Mouse (Mus musculus) liver, embryonic 16.5 days (tissue): ENCODE results near the gene Vmn1r143. TPM values are rescaled to one million over a fixed set of nuclear protein-coding genes. Genes with fewer than 3 reads are reported as not detected.
"Not testable (repeated sequence)": the region's sequence is repeated elsewhere in the genome, so short reads cannot be mapped to it uniquely, and the experiment has no call there.

Experiments
- ATAC-seq: fragments of 200-750 bp; cut with Nextera tagmentation; 2 replicates; pipeline ENCODE4 v1.8.0; 2017; ENCODE audit warnings: low read depth, mild to moderate bottlenecking, moderate number of reproducible peaks, moderate library complexity
- H3K27ac ChIP-seq: fragments of 300-500 bp; sonication (generic); 2 replicates; pipeline ENCODE4 v1.5.1; 2014; ENCODE audit warnings: mild to moderate bottlenecking, low read length
- H3K27me3 ChIP-seq: fragments of 300-500 bp; sonication (generic); 2 replicates; pipeline ENCODE4 v1.6.1; 2014; ENCODE audit warnings: low read depth, low read length, mixed read lengths; ENCODE audit not compliant: control insufficient read depth, insufficient read depth
- H3K36me3 ChIP-seq: fragments of 300-500 bp; sonication (generic); 2 replicates; pipeline ENCODE4 v1.6.1; 2014; ENCODE audit warnings: mild to moderate bottlenecking; ENCODE audit not compliant: control insufficient read depth, insufficient read depth
- H3K4me1 ChIP-seq: fragments of 300-500 bp; sonication (generic); 2 replicates; pipeline ENCODE4 v1.6.1; 2014; ENCODE audit warnings: low read depth, low read length, mixed read lengths; ENCODE audit not compliant: control insufficient read depth
- H3K4me2 ChIP-seq: fragments of 300-500 bp; sonication (generic); 2 replicates; pipeline ENCODE4 v1.6.1; 2014; ENCODE audit warnings: low read depth, low read length, mixed read lengths
- H3K4me3 ChIP-seq: fragments of 300-500 bp; sonication (generic); 2 replicates; pipeline ENCODE4 v1.5.1; 2014; ENCODE audit warnings: low read depth, mild to moderate bottlenecking, low read length
- H3K9ac ChIP-seq: fragments of 300-500 bp; sonication (generic); 2 replicates; pipeline ENCODE4 v1.6.1; 2014; ENCODE audit warnings: low read depth, low read length
- H3K9me3 ChIP-seq: fragments of 300-500 bp; sonication (generic); replicated peaks from 2 replicates; pipeline ENCODE4 v1.6.1; 2016; ENCODE audit warnings: low read length; ENCODE audit not compliant: control insufficient read depth
- WGBS: fragments of 180-500 bp; shearing (Covaris S2); extraction: QIAGEN DNeasy Blood & Tissue Kit; methylation state at CpG from one replicate; pipeline ENCODE4 v1.1.7; 2014; ENCODE audit not compliant: insufficient replicate concordance; 5-methylcytosine and 5-hydroxymethylcytosine counted together
- polyA plus RNA-seq: library from polyadenylated mRNA; unstranded; fragments of >200 nt; fragmentation: Nextera tagmentation; extraction: Ambion mirVana; gene quantifications from 2 replicates; pipeline ENCODE4 v1.2.1, GENCODE M21; 2015

The Vmn1r143 gene
- not detected in 2 replicates for polyA plus RNA-seq

GRCm38 (mm10) chr7:22189077-22189476, at the start of gene Vmn1r143:
Vmn1r143 (plus strand) TSS chr7:22189377.
- not testable (repeated sequence) for H3K36me3 ChIP-seq, H3K4me2 ChIP-seq, H3K27me3 ChIP-seq, H3K27ac ChIP-seq, H3K4me1 ChIP-seq, ATAC-seq, H3K9ac ChIP-seq, H3K9me3 ChIP-seq, H3K4me3 ChIP-seq
- WGBS, result no CpG with 5 or more reads among the region's 3 CpGs

- no CpG with 5 or more reads among the region's 3 CpGs for WGBS
Measured at GRCm38 (mm10) chr7:22163935-22164334, 25.2 kb upstream of the Vmn1r143 start, which contains the start of gene Vmn1r142. Vmn1r142 (minus strand) TSS chr7:22164035.

GRCm38 (mm10) chr7:22201164-22201563, 12.0 kb downstream of the Vmn1r143 start, which contains the start of gene Gm8653:
Gm8653 (minus strand) TSS chr7:22201264.
- WGBS, result no CpG with 5 or more reads among the region's 2 CpGs

More at GRCm38 (mm10) chr7:22163935-22164334, 25.2 kb upstream of the Vmn1r143 start, which contains the start of gene Vmn1r142:
- H3K4me3 ChIP-seq, H3K36me3 ChIP-seq, H3K4me1 ChIP-seq, H3K9me3 ChIP-seq, H3K27ac ChIP-seq, ATAC-seq, H3K9ac ChIP-seq, H3K27me3 ChIP-seq, H3K4me2 ChIP-seq: not testable (repeated sequence)

GRCm38 (mm10) chr7:22229384-22229783, 40.2 kb downstream of the Vmn1r143 start, which contains the start of gene Gm8453:
Gm8453 (minus strand) TSS chr7:22229484.
- H3K9me3 ChIP-seq, H3K4me2 ChIP-seq, H3K4me1 ChIP-seq, H3K27me3 ChIP-seq, H3K4me3 ChIP-seq, H3K9ac ChIP-seq, H3K27ac ChIP-seq, H3K36me3 ChIP-seq, ATAC-seq: not testable (repeated sequence)
- 0% methylated on average over 1 of the region's 2 CpGs for WGBS

More at GRCm38 (mm10) chr7:22201164-22201563, 12.0 kb downstream of the Vmn1r143 start, which contains the start of gene Gm8653:
- not testable (repeated sequence) for H3K9ac ChIP-seq, ATAC-seq, H3K4me2 ChIP-seq, H3K4me1 ChIP-seq, H3K9me3 ChIP-seq, H3K27ac ChIP-seq, H3K4me3 ChIP-seq, H3K36me3 ChIP-seq, H3K27me3 ChIP-seq

Other genes starting within 250 kb of the Vmn1r143 start
- not detected in 2 replicates for gene Vmn1r137, start 194.8 kb upstream of the Vmn1r143 start, polyA plus RNA-seq
- not detected in 2 replicates for gene Vmn1r138, start 160.5 kb upstream of the Vmn1r143 start, polyA plus RNA-seq
- gene Gm6176, start 133.1 kb upstream of the Vmn1r143 start, polyA plus RNA-seq, result not detected in 2 replicates
- gene Vmn1r139, start 120.3 kb upstream of the Vmn1r143 start, polyA plus RNA-seq, result not detected in 2 replicates
- gene Gm16451, start 71.1 kb upstream of the Vmn1r143 start, polyA plus RNA-seq, result not detected in 2 replicates
- not detected in 2 replicates for gene Gm10666, start 54.6 kb upstream of the Vmn1r143 start, polyA plus RNA-seq
- not detected in 2 replicates for gene Vmn1r142, start 25.3 kb upstream of the Vmn1r143 start, polyA plus RNA-seq
- not detected in 2 replicates for gene Gm8653, start 11.9 kb downstream of the Vmn1r143 start, polyA plus RNA-seq
- not detected in 2 replicates for gene Gm8453, start 40.1 kb downstream of the Vmn1r143 start, polyA plus RNA-seq
- gene Gm4187, start 140.3 kb downstream of the Vmn1r143 start, polyA plus RNA-seq, result not detected in 2 replicates
- not detected in 2 replicates for gene Gm8660, start 181.7 kb downstream of the Vmn1r143 start, polyA plus RNA-seq
- gene Vmn1r148, start 224.2 kb downstream of the Vmn1r143 start, polyA plus RNA-seq, result not detected in 2 replicates
- gene Vmn1r149, start 248.9 kb downstream of the Vmn1r143 start, polyA plus RNA-seq, result not detected in 2 replicates